Mouse (Mus musculus) heart, adult 2 months (tissue): ENCODE measurements around the gene Caskin2. TPM values are rescaled to one million over a fixed set of nuclear protein-coding genes. Genes with fewer than 3 reads are reported as not detected.
"Not testable (repeated sequence)": the region's sequence is repeated elsewhere in the genome, so short reads cannot be mapped to it uniquely, and the experiment has no call there.

ENCODE experiments used
- DNase-seq, 2 experiments: peaks; one replicate each; pipeline ENCODE4 v3.0.0; 2021
- H3K27ac ChIP-seq: fragments of 200-600 bp; 2 replicates; pipeline ENCODE4 v1.8.1; 2022
- H3K27me3 ChIP-seq: fragments of 200-500 bp; 2 replicates; pipeline ENCODE4 v1.6.1; 2012; ENCODE audit warnings: mild to moderate bottlenecking, low read length, inconsistent platforms, mixed read lengths; ENCODE audit not compliant: control insufficient read depth, insufficient read depth
- H3K36me3 ChIP-seq: fragments of 200-500 bp; 2 replicates; pipeline ENCODE4 v1.6.1; 2012; ENCODE audit warnings: low read length, inconsistent platforms; ENCODE audit not compliant: control insufficient read depth, insufficient read depth
- H3K4me1 ChIP-seq: fragments of 200-500 bp; 2 replicates; pipeline ENCODE4 v1.6.1; 2011; ENCODE audit warnings: low read length; ENCODE audit not compliant: control insufficient read depth, insufficient read depth
- H3K4me3 ChIP-seq: fragments of 200-600 bp; 2 replicates; pipeline ENCODE4 v1.8.1; 2022
- H3K79me2 ChIP-seq: fragments of 200-500 bp; replicated peaks from 2 replicates; pipeline ENCODE4 v1.6.1; 2012; ENCODE audit warnings: mild to moderate bottlenecking, inconsistent platforms, low read length, moderate library complexity, mixed read lengths; ENCODE audit not compliant: control insufficient read depth, insufficient read depth
- H3K9ac ChIP-seq: fragments of 200-500 bp; 2 replicates; pipeline ENCODE4 v1.6.1; 2012; ENCODE audit warnings: low read depth, mild to moderate bottlenecking, control low read depth, inconsistent platforms, low read length, mixed read lengths
- CTCF ChIP-seq: fragments of 200-600 bp; IDR thresholded peaks from 2 replicates; pipeline ENCODE4 v1.8.1; 2022; ENCODE audit warnings: antibody characterized with exemption, mild to moderate bottlenecking, moderate library complexity
- EP300 ChIP-seq: fragments of 200-500 bp; IDR thresholded peaks from 2 replicates; pipeline ENCODE4 v1.6.1; 2011; ENCODE audit warnings: low read depth, low read length, control low read depth; ENCODE audit not compliant: insufficient read depth
- POLR2A ChIP-seq: fragments of 200-500 bp; IDR thresholded peaks from 2 replicates; pipeline ENCODE4 v1.6.1; 2011; ENCODE audit warnings: mild to moderate bottlenecking, low read depth, low read length, control low read depth; ENCODE audit not compliant: insufficient read depth
- WGBS: fragments of 180-500 bp; shearing (Covaris S2); methylation state at CpG from one replicate; pipeline ENCODE4 v1.1.7; 2018; 5-methylcytosine and 5-hydroxymethylcytosine counted together
- intact Hi-C: fragments of 180-260 bp; cut with DNase I; formaldehyde crosslinking; loops from one replicate; pipeline ENCODE4 v1.15.1; 2025
- long read RNA-seq: library from polyadenylated mRNA; stranded (forward); transcript quantifications from one replicate; pipeline ENCODE4 v2.0.0, GENCODE M21; 2021
- polyA plus RNA-seq: library from polyadenylated mRNA; depleted of rRNA; stranded (reverse); fragments of >200 nt; gene quantifications from 2 replicates; pipeline ENCODE4 v1.2.3, GENCODE M21; 2012; rRNA removed
- total RNA-seq, 2 experiments: library from RNA; stranded (reverse); gene quantifications; 2 replicates each; pipeline ENCODE4 v1.2.3; 2021

Gene Caskin2
- 10 to 100 TPM; 40.5 to 43.8 TPM for total RNA-seq
- polyA plus RNA-seq = 38.5 TPM in 2 replicates
- long read RNA-seq, full-length matches to known transcripts = 11 of 44 reads
- long read RNA-seq, partial matches to known transcripts = 26 of 44 reads
- long read RNA-seq, other reads (novel, unspliced or antisense) = 7 of 44 reads

- H3K27ac ChIP-seq = peak within 1 kb of the TSS; percentile 94
- intact Hi-C loops = loop anchor here (1.0 to 5.0 kb wide), 2 partner anchors 91 to 166 kb away; no protein-coding TSS in a partner anchor
- H3K4me1 ChIP-seq = peaks cover 7% of the 10 kb centered on the region
- peak within 1 kb of the TSS; percentile 95 for H3K4me3 ChIP-seq
- H3K36me3 ChIP-seq = no peaks in the 10 kb centered on the region
- peak within 1 kb of the TSS; percentile 78 for H3K9ac ChIP-seq
- DNase-seq = peak; percentile 94 to 96
- no peaks in the 10 kb centered on the region for H3K27me3 ChIP-seq
- H3K79me2 ChIP-seq = peaks cover 2% of the 10 kb centered on the region; the same call in 1 of the 2 replicates
- TF ChIP-seq EP300 (peak; percentile 86), CTCF (peak; percentile 88), POLR2A (peak; percentile 91)
- WGBS = under 1% methylated on average over 44 of the region's 44 CpGs
These were observed at the start of gene Caskin2 for GRCm38 (mm10) chr11:115813507-115814296. Gene Caskin2 (minus strand): TSS chr11:115813639.

- no peaks in the 10 kb centered on the region for H3K79me2 ChIP-seq
- H3K4me1 ChIP-seq = no peaks in the 10 kb centered on the region
- TF ChIP-seq POLR2A = no peak
- TF ChIP-seq EP300 = no peak
- peak; percentile 96 for TF ChIP-seq CTCF
- WGBS = 1% methylated on average over 75 of the region's 75 CpGs
- H3K4me3 ChIP-seq = peak overlapping the region; percentile 46
- peaks cover 11% of the 10 kb centered on the region for H3K27me3 ChIP-seq
- no peak overlapping the region for H3K27ac ChIP-seq
- no peaks in the 10 kb centered on the region for H3K36me3 ChIP-seq
- intact Hi-C loops = loop anchor here (1.0 to 2.0 kb wide), 2 partner anchors 35 to 137 kb away; partner anchors contain the start of gene Llgl2
- DNase-seq = peak; percentile 90 to 95
- H3K9ac ChIP-seq = peak overlapping the region; percentile 77
These were observed 45.9 kb upstream of the Caskin2 start for GRCm38 (mm10) chr11:115859143-115859945.

- intact Hi-C loops = loop anchor here (2.0 kb wide), 1 partner anchor 34 kb away; the partner anchor contains the start of gene Llgl2
- Histone ChIP-seq H3K36me3 (no peaks in the 10 kb centered on the region), H3K27me3 (peaks cover 11% of the 10 kb centered on the region), H3K4me3 (peak within 1 kb of the TSS; percentile 46), H3K79me2 (no peaks in the 10 kb centered on the region), H3K4me1 (no peaks in the 10 kb centered on the region), H3K27ac (no peak within 1 kb of the TSS), H3K9ac (peak within 1 kb of the TSS; percentile 77)
- DNase-seq = no peak
- TF ChIP-seq POLR2A (no peak), CTCF (no peak), EP300 (no peak)
- WGBS = 30% methylated on average over 27 of the region's 27 CpGs
These were observed 44.9 kb upstream of the Caskin2 start, which contains the start of gene Myo15b for GRCm38 (mm10) chr11:115858354-115858753. Gene Myo15b (plus strand): TSS chr11:115858406.

GRCm38 (mm10) chr11:115857936-115858335, 44.5 kb upstream of the Caskin2 start:
- peaks cover 11% of the 10 kb centered on the region for H3K27me3 ChIP-seq
- H3K4me1 ChIP-seq = no peaks in the 10 kb centered on the region
- H3K79me2 ChIP-seq = no peaks in the 10 kb centered on the region
- intact Hi-C loops = loop anchor here (2.0 kb wide), 1 partner anchor 33 kb away; the partner anchor contains the start of gene Llgl2
- H3K36me3 ChIP-seq = no peaks in the 10 kb centered on the region
- 58% methylated on average over 13 of the region's 13 CpGs for WGBS
- no peak for TF ChIP-seq POLR2A
- no peak for TF ChIP-seq CTCF
- TF ChIP-seq EP300 = no peak
- DNase-seq = no peak
- no peak overlapping the region for H3K27ac ChIP-seq
- no peak overlapping the region for H3K4me3 ChIP-seq
- no peak overlapping the region for H3K9ac ChIP-seq

GRCm38 (mm10) chr11:115857146-115857545, 43.7 kb upstream of the Caskin2 start:
- H3K27ac ChIP-seq, H3K9ac ChIP-seq, H3K4me3 ChIP-seq, DNase-seq, H3K36me3 ChIP-seq, intact Hi-C loops, H3K79me2 ChIP-seq, H3K4me1 ChIP-seq: not testable (repeated sequence)
- WGBS = 96% methylated on average over 4 of the region's 4 CpGs
- peaks cover 11% of the 10 kb centered on the region for H3K27me3 ChIP-seq
